Mouse (Mus musculus): Measurements from ENCODE around the gene Znfx1. TPM values are rescaled to one million over a fixed set of nuclear protein-coding genes. Genes with fewer than 3 reads are reported as not detected.

Znfx1 gene
- polyA plus RNA-seq (2011; ENCODE audit: insufficient read depth, insufficient read length, low replicate concordance, missing spikeins): 21.7 and 32.3 TPM in 2 replicates

- H3K27ac ChIP-seq (ENCODE audit: control insufficient read depth, insufficient read depth, low read depth, low read length, poor library complexity): peak within 1 kb of the TSS; percentile 96
- whole genome bisulfite sequencing: under 1% methylated on average over 57 of the region's 57 CpGs
- H3K4me3 ChIP-seq (replicated peaks; ENCODE audit: control insufficient read depth, low read depth, low read length): peak within 1 kb of the TSS; percentile 94
- TF ChIP-seq CTCF (IDR thresholded peaks at IDR 0.05; ENCODE audit: control insufficient read depth, insufficient read depth, low read length): no peak
- peak; percentile 99 for TF ChIP-seq POLR2A (IDR thresholded peaks at IDR 0.05; ENCODE audit: borderline replicate concordance, control insufficient read depth, low read depth, low read length)
- peaks cover 8% of the 10 kb centered on the region for H3K4me1 ChIP-seq (ENCODE audit: control insufficient read depth, insufficient read depth, low read length)
Measured at GRCm38 (mm10) chr2:167062965-167063880, at the start of gene Znfx1. Gene Znfx1 (minus strand): TSS chr2:167063015.

GRCm38 (mm10) chr2:167112259-167112658, 49.4 kb upstream of the Znfx1 start:
- H3K4me1 ChIP-seq (ENCODE audit: control insufficient read depth, insufficient read depth, low read length): no peaks in the 10 kb centered on the region
- no peak overlapping the region for H3K4me3 ChIP-seq (replicated peaks; ENCODE audit: control insufficient read depth, low read depth, low read length)
- 70% methylated on average over 7 of the region's 7 CpGs for WGBS
- no peak overlapping the region for H3K27ac ChIP-seq (ENCODE audit: control insufficient read depth, insufficient read depth, low read depth, low read length, poor library complexity)
- TF ChIP-seq POLR2A (IDR thresholded peaks at IDR 0.05; ENCODE audit: borderline replicate concordance, control insufficient read depth, low read depth, low read length) (no peak), CTCF (IDR thresholded peaks at IDR 0.05; ENCODE audit: control insufficient read depth, insufficient read depth, low read length) (no peak)

- Histone ChIP-seq H3K4me3 (replicated peaks; ENCODE audit: control insufficient read depth, low read depth, low read length) (no peak overlapping the region), H3K27ac (ENCODE audit: control insufficient read depth, insufficient read depth, low read depth, low read length, poor library complexity) (no peak overlapping the region), H3K4me1 (ENCODE audit: control insufficient read depth, insufficient read depth, low read length) (no peaks in the 10 kb centered on the region)
- 79% methylated on average over 8 of the region's 8 CpGs for WGBS
- TF ChIP-seq CTCF (IDR thresholded peaks at IDR 0.05; ENCODE audit: control insufficient read depth, insufficient read depth, low read length): no peak
- TF ChIP-seq POLR2A (IDR thresholded peaks at IDR 0.05; ENCODE audit: borderline replicate concordance, control insufficient read depth, low read depth, low read length): no peak
Measured at GRCm38 (mm10) chr2:167109506-167109905, 46.7 kb upstream of the Znfx1 start.

DNA sequence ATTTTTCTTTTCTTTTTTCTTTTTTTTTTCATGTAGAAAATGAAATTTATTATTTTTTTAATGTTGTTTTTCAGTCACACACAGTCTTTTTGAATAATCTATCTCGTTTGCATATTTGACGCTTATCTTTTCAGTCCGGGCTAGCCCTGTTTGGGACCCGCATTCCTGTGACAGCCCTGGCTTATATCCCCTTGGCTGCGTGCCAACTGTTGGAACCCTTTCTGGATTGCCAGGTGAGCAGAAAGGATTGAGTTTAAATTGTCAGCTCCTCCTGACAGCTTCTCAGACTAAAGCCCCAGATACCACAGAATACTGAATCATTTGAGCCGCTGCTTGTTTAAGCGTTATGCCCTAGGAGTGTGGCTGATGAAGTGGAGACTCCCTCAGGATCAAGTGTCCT, 40.7 kb upstream of the Znfx1 start:
- Histone ChIP-seq H3K4me1 (ENCODE audit: control insufficient read depth, insufficient read depth, low read length) (no peaks in the 10 kb centered on the region; the same call in 1 of the 2 replicates), H3K27ac (ENCODE audit: control insufficient read depth, insufficient read depth, low read depth, low read length, poor library complexity) (no peak overlapping the region), H3K4me3 (replicated peaks; ENCODE audit: control insufficient read depth, low read depth, low read length) (no peak overlapping the region)
- 87% methylated on average over 7 of the region's 7 CpGs for WGBS
- no peak for TF ChIP-seq POLR2A (IDR thresholded peaks at IDR 0.05; ENCODE audit: borderline replicate concordance, control insufficient read depth, low read depth, low read length)
- no peak for TF ChIP-seq CTCF (IDR thresholded peaks at IDR 0.05; ENCODE audit: control insufficient read depth, insufficient read depth, low read length)

GRCm38 (mm10) chr2:167101743-167102441, 39.1 kb upstream of the Znfx1 start:
- TF ChIP-seq POLR2A (IDR thresholded peaks at IDR 0.05; ENCODE audit: borderline replicate concordance, control insufficient read depth, low read depth, low read length): no peak
- TF ChIP-seq CTCF (IDR thresholded peaks at IDR 0.05; ENCODE audit: control insufficient read depth, insufficient read depth, low read length): no peak
- 8% methylated on average over 17 of the region's 17 CpGs for WGBS
- Histone ChIP-seq H3K4me1 (ENCODE audit: control insufficient read depth, insufficient read depth, low read length) (no peaks in the 10 kb centered on the region; the same call in 1 of the 2 replicates), H3K4me3 (replicated peaks; ENCODE audit: control insufficient read depth, low read depth, low read length) (peak overlapping the region; percentile 49), H3K27ac (ENCODE audit: control insufficient read depth, insufficient read depth, low read depth, low read length, poor library complexity) (peak overlapping the region; percentile 23; the same call in 1 of the 2 replicates)

DNA sequence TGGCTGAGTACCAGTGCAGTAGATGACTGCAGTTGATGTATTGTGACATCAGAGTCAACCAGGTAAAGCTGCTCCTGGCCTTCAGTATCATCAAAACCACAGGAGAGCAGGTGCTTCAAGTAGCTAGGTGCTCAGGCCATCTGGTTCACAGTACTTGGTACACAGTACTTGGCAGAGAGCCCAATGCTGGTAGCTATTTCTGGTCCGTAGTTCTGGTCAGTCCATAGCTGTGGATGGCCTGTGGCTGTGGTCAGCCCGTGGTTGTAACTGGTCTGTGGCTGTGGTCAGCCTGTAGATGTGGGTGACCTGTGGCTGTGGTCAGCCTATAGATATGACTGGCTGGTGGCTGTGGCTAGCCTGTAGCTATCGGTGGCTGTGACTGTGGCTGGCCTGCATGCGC, 31.9 kb upstream of the Znfx1 start:
- Histone ChIP-seq H3K27ac (ENCODE audit: control insufficient read depth, insufficient read depth, low read depth, low read length, poor library complexity) (no peak overlapping the region), H3K4me1 (ENCODE audit: control insufficient read depth, insufficient read depth, low read length) (peaks cover 3% of the 10 kb centered on the region; the same call in 1 of the 2 replicates), H3K4me3 (replicated peaks; ENCODE audit: control insufficient read depth, low read depth, low read length) (no peak overlapping the region)
- TF ChIP-seq POLR2A (IDR thresholded peaks at IDR 0.05; ENCODE audit: borderline replicate concordance, control insufficient read depth, low read depth, low read length) (no peak), CTCF (IDR thresholded peaks at IDR 0.05; ENCODE audit: control insufficient read depth, insufficient read depth, low read length) (no peak)
- WGBS: 62% methylated on average over 4 of the region's 4 CpGs

DNA sequence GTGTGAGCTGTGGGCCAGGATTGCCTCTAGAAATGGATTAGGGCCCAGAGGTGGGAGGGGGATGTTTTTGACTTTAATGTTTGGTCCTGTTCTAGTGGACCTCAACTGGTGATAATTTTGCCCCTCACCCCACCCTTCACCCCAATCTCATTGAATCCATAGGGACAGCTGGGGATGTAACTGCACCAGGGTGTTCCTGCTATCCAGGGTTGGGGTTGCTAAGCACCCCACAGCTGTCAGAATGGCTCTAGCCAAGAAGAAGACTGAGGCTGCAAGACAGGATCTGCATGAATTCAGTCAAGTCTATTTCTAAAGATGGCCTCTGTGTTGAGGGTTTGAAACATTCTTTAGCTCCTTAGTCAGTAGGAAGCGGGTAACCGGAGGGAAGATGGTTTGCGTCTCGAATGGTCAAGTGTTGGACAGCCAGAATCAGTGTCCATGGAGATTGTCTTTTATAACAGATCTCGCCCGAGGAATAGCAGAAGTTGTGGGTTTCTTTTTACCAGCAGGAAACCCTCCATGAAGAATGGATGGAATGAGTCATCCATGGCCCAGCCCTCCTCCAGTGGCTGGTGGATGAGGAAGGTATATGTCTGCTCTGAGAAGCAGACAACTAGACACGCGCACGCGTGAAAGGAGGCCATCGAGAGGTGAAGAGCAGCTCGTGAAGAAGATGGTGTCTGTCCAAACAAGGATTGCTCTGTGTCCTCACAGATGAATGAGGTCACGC, 30.5 kb upstream of the Znfx1 start:
- Histone ChIP-seq H3K27ac (ENCODE audit: control insufficient read depth, insufficient read depth, low read depth, low read length, poor library complexity) (no peak overlapping the region), H3K4me3 (replicated peaks; ENCODE audit: control insufficient read depth, low read depth, low read length) (no peak overlapping the region), H3K4me1 (ENCODE audit: control insufficient read depth, insufficient read depth, low read length) (peaks cover 3% of the 10 kb centered on the region; the same call in 1 of the 2 replicates)
- 10% methylated on average over 13 of the region's 13 CpGs for WGBS
- no peak for TF ChIP-seq POLR2A (IDR thresholded peaks at IDR 0.05; ENCODE audit: borderline replicate concordance, control insufficient read depth, low read depth, low read length)
- TF ChIP-seq CTCF (IDR thresholded peaks at IDR 0.05; ENCODE audit: control insufficient read depth, insufficient read depth, low read length): no peak
